Mouse (Mus musculus) layer of hippocampus, postnatal 14 days (tissue): ENCODE measurements around the gene Fcer1g. TPM values are rescaled to one million over a fixed set of nuclear protein-coding genes. Genes with fewer than 3 reads are reported as not detected.

Experiments
- DNase-seq, 2 experiments: peaks; one replicate each; pipeline ENCODE4 v3.0.0; 2021 to 2022; ENCODE audit warnings: low spot score in 2 of 2, mixed read lengths in 1 of 2
- total RNA-seq, 2 experiments: library from RNA; stranded (reverse); gene quantifications; 2 replicates each; pipeline ENCODE4 v1.2.3; 2021

Gene Fcer1g
- total RNA-seq, 2 experiments from 2014 or later: 14.4 to 14.6 TPM

- no peak for DNase-seq
Observed at GRCm38 (mm10) chr1:171187851-171188700, 46.1 kb downstream of the Fcer1g start.

- no peak for DNase-seq
Observed at GRCm38 (mm10) chr1:171185655-171186054, 48.5 kb downstream of the Fcer1g start.

- no peak for DNase-seq
Observed at GRCm38 (mm10) chr1:171184314-171184713, 49.9 kb downstream of the Fcer1g start.

GRCm38 (mm10) chr1:171183620-171184019 lies 50.5 kb downstream of the Fcer1g start:
- DNase-seq: no peak

- no peak for DNase-seq
Observed at GRCm38 (mm10) chr1:171183025-171183424, 51.1 kb downstream of the Fcer1g start.

Other genes starting within 250 kb of the Fcer1g start
- gene Fcgr4, start 215.4 kb downstream of the Fcer1g start, total RNA-seq: not detected
- gene Fcgr3, start 169.4 kb downstream of the Fcer1g start, total RNA-seq: 10 to 100 TPM; 10.2 to 11.6 TPM
- gene Cfap126, start 120.4 kb downstream of the Fcer1g start, total RNA-seq: 1 to 10 TPM; 1.8 to 3.9 TPM
- 100 to 1,000 TPM; 196 to 214 TPM for gene Sdhc, start 83.8 kb downstream of the Fcer1g start, total RNA-seq
- gene Mpz, start 83.7 kb downstream of the Fcer1g start, total RNA-seq: not detected
- gene Pcp4l1, start 38.1 kb downstream of the Fcer1g start, total RNA-seq: 10 to 100 TPM; 43.1 to 44.4 TPM
- under 1 TPM in 1 of 2 experiments, not detected in 1; 0.12 TPM for gene Nr1i3, start 20.4 kb downstream of the Fcer1g start, total RNA-seq
- 10 to 100 TPM; 66.3 to 75.2 TPM for gene Tomm40l, start 11.9 kb downstream of the Fcer1g start, total RNA-seq
- gene Apoa2, start 9.3 kb downstream of the Fcer1g start, total RNA-seq: 1 to 10 TPM; 1.3 to 3.2 TPM
- gene Adamts4, start 16.1 kb upstream of the Fcer1g start, total RNA-seq: 10 to 100 TPM; 31.5 to 34.6 TPM
- 100 to 1,000 TPM; 274 to 282 TPM for gene Ndufs2, start 17.0 kb upstream of the Fcer1g start, total RNA-seq
- 10 to 100 TPM; 54.8 to 62.8 TPM for gene B4galt3, start 36.0 kb upstream of the Fcer1g start, total RNA-seq
- 10 to 100 TPM; 24.2 to 25.2 TPM for gene Ppox, start 46.8 kb upstream of the Fcer1g start, total RNA-seq
- 10 to 100 TPM; 49.2 to 53.6 TPM for gene Usp21, start 53.6 kb upstream of the Fcer1g start, total RNA-seq
- 100 to 1,000 TPM; 112 TPM for gene Ufc1, start 60.7 kb upstream of the Fcer1g start, total RNA-seq
- gene Dedd, start 94.8 kb upstream of the Fcer1g start, total RNA-seq: 10 to 100 TPM; 32.4 to 32.7 TPM
- 10 to 100 TPM; 40.5 to 41.4 TPM for gene Nit1, start 111.3 kb upstream of the Fcer1g start, total RNA-seq
- 100 to 1,000 TPM; 123 to 135 TPM for gene Pfdn2, start 111.3 kb upstream of the Fcer1g start, total RNA-seq
- 1 to 10 TPM; 6.8 to 7.4 TPM for gene Klhdc9, start 126.4 kb upstream of the Fcer1g start, total RNA-seq
- 1 to 10 TPM; 2.1 to 3.1 TPM for gene Nectin4, start 135.7 kb upstream of the Fcer1g start, total RNA-seq
- 1 to 10 TPM; 2.1 to 2.4 TPM for gene Arhgap30, start 154.6 kb upstream of the Fcer1g start, total RNA-seq
- gene Usf1, start 176.9 kb upstream of the Fcer1g start, total RNA-seq: 100 to 1,000 TPM; 129 to 135 TPM
- 1 to 10 TPM; 2.6 to 2.9 TPM for gene Tstd1, start 184.5 kb upstream of the Fcer1g start, total RNA-seq
- gene F11r, start 203.2 kb upstream of the Fcer1g start, total RNA-seq: 1 to 10 TPM; 6.9 to 7.7 TPM